Mouse (Mus musculus) lung, postnatal 0 days (tissue): ENCODE measurements around the gene Gm10837. TPM values are rescaled to one million over a fixed set of nuclear protein-coding genes. Genes with fewer than 3 reads are reported as not detected.

Experiments
- ATAC-seq: fragments of 200-750 bp; cut with Nextera tagmentation; 2 replicates; pipeline ENCODE4 v1.8.0; 2017; ENCODE audit warnings: moderate library complexity
- DNase-seq: peaks from one replicate; pipeline ENCODE4 v3.0.0-alpha.2; 2016; ENCODE audit warnings: low spot score
- H3K27ac ChIP-seq: fragments of 300-500 bp; sonication (generic); 2 replicates; pipeline ENCODE4 v1.5.1; 2014; ENCODE audit warnings: antibody characterized with exemption, mild to moderate bottlenecking, low read length, mixed read lengths
- H3K27me3 ChIP-seq: fragments of 300-500 bp; sonication (generic); replicated peaks from 2 replicates; pipeline ENCODE4 v1.6.1; 2014; ENCODE audit warnings: low read length, mixed read lengths; ENCODE audit not compliant: insufficient read depth
- H3K36me3 ChIP-seq: fragments of 300-500 bp; sonication (generic); 2 replicates; pipeline ENCODE4 v1.6.1; 2014; ENCODE audit warnings: low read length, mixed read lengths; ENCODE audit not compliant: insufficient read depth
- H3K4me1 ChIP-seq: fragments of 300-500 bp; sonication (generic); 2 replicates; pipeline ENCODE4 v1.6.1; 2014; ENCODE audit warnings: antibody characterized with exemption, low read depth, low read length, mixed read lengths; ENCODE audit not compliant: insufficient read depth
- H3K4me2 ChIP-seq: fragments of 300-500 bp; sonication (generic); replicated peaks from 2 replicates; pipeline ENCODE4 v1.6.1; 2014; ENCODE audit warnings: low read depth, mild to moderate bottlenecking, low read length, moderate library complexity, mixed read lengths
- H3K4me3 ChIP-seq: fragments of 300-500 bp; sonication (generic); 2 replicates; pipeline ENCODE4 v1.5.1; 2014; ENCODE audit warnings: low read depth, low read length
- H3K9ac ChIP-seq: fragments of 300-500 bp; sonication (generic); replicated peaks from 2 replicates; pipeline ENCODE4 v1.6.1; 2014; ENCODE audit warnings: low read depth, mild to moderate bottlenecking
- H3K9me3 ChIP-seq: fragments of 300-500 bp; sonication (generic); 2 replicates; pipeline ENCODE4 v1.6.1; 2016; ENCODE audit warnings: low read length, mixed read lengths
- CTCF ChIP-seq: IDR thresholded peaks from 2 replicates; pipeline ENCODE4 v1.5.1; 2016; ENCODE audit warnings: antibody characterized with exemption, mild to moderate bottlenecking
- EP300 ChIP-seq: IDR thresholded peaks from 2 replicates; pipeline ENCODE4 v1.6.1; 2016; ENCODE audit warnings: antibody characterized with exemption, mild to moderate bottlenecking, control low read depth
- WGBS: fragments of 180-500 bp; shearing (Covaris S2); extraction: QIAGEN DNeasy Blood & Tissue Kit; methylation state at CpG from one replicate; pipeline ENCODE4 v1.1.7; 2014; 5-methylcytosine and 5-hydroxymethylcytosine counted together
- polyA plus RNA-seq: library from polyadenylated mRNA; unstranded; fragments of >200 nt; fragmentation: Nextera tagmentation; extraction: Ambion mirVana; gene quantifications from 2 replicates; pipeline ENCODE4 v1.2.1, GENCODE M21; 2015

Gene Gm10837
- polyA plus RNA-seq, 1 experiment from 2014 or later, result not detected

GRCm38 (mm10) chr14:122483556-122484421 lies 6.6 kb upstream of the Gm10837 start:
- Histone ChIP-seq H3K4me3 (no peak overlapping the region), H3K4me2 (no peak overlapping the region), H3K27ac (no peak overlapping the region), H3K4me1 (no peaks in the 10 kb centered on the region), H3K9ac (no peak overlapping the region), H3K9me3 (no peaks in the 10 kb centered on the region), H3K27me3 (peaks cover 71% of the 10 kb centered on the region), H3K36me3 (no peaks in the 10 kb centered on the region)
- WGBS, result 3% methylated on average over 18 of the region's 18 CpGs
- TF ChIP-seq EP300 (no peak), CTCF (no peak)
- DNase-seq (no peak), ATAC-seq (no peak)

DNA sequence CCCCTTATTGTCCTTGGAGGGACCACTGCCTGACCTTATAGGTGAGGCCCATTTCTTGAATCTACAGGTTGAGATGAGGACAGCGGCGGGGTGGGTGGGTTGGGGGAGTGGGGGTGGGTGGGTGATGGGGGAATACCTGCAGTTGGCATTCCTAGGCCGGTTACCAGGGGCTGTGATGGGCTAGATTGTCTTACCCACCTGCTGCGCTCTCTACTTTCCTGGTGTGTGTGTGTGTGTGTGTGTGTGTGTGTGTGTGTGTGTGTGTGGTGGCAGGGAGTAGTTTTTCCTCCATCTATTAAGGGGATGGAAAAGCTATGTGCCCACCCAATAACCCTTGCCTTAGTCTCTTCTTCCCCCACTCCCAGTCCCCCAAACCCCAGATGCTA lies 5.9 kb upstream of the Gm10837 start:
- ATAC-seq, result no peak
- TF ChIP-seq EP300 (no peak), CTCF (no peak)
- no peak overlapping the region for H3K9ac ChIP-seq
- H3K4me2 ChIP-seq, result no peak overlapping the region
- no peaks in the 10 kb centered on the region for H3K9me3 ChIP-seq
- H3K27ac ChIP-seq, result no peak overlapping the region
- H3K36me3 ChIP-seq, result no peaks in the 10 kb centered on the region
- H3K4me1 ChIP-seq, result no peaks in the 10 kb centered on the region
- DNase-seq, result no peak
- WGBS, result 11% methylated on average over 3 of the region's 4 CpGs
- H3K4me3 ChIP-seq, result no peak overlapping the region
- H3K27me3 ChIP-seq, result peaks cover 73% of the 10 kb centered on the region

DNA sequence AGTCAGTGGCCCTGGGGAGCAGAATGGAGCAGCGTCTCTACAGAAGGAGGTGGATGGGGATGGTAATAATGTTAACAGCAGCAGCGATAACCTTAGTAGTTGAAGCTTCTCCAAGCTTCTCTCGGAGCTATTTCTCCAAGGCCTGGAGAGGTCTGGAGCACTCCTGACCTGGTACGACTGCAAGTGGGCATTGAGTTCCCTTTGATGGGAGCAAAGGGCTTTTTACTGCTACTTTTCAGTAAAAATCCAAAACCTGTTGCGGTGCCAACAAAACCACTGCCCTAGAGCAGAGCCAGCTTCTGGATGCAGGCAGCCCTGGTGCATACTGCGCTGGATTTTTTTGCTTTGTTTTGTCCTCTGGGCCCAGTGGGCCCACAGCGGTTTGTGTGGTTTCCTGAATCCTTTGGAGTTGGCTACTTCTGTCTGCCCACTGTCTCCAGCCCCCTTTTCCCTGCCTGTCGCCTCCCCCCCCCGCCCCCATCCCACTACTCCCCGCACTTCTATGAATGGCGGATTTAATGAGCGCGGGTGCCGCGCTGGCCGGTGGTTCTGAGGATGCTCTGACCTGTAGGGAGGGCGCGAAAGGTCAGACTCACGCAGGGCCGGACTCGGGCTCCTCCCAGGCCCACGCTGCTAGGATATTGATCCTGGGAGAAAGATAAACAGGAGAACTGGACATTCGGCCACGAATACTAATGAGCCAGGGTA lies 5.4 kb upstream of the Gm10837 start:
- H3K9me3 ChIP-seq, result no peaks in the 10 kb centered on the region
- ATAC-seq (no peak), DNase-seq (no peak)
- H3K4me3 ChIP-seq, result no peak overlapping the region
- H3K4me1 ChIP-seq, result no peaks in the 10 kb centered on the region
- peaks cover 79% of the 10 kb centered on the region for H3K27me3 ChIP-seq
- no peak overlapping the region for H3K27ac ChIP-seq
- no peak overlapping the region for H3K9ac ChIP-seq
- H3K4me2 ChIP-seq, result no peak overlapping the region
- no peaks in the 10 kb centered on the region for H3K36me3 ChIP-seq
- TF ChIP-seq EP300 (no peak), CTCF (no peak)
- WGBS, result 3% methylated on average over 23 of the region's 24 CpGs

- Histone ChIP-seq H3K27me3 (peaks cover 86% of the 10 kb centered on the region), H3K4me2 (no peak overlapping the region), H3K4me3 (no peak overlapping the region), H3K9ac (no peak overlapping the region), H3K4me1 (no peaks in the 10 kb centered on the region), H3K27ac (no peak overlapping the region), H3K9me3 (no peaks in the 10 kb centered on the region), H3K36me3 (no peaks in the 10 kb centered on the region)
- 3% methylated on average over 12 of the region's 12 CpGs for whole genome bisulfite sequencing
- TF ChIP-seq EP300 (no peak), CTCF (no peak)
- DNase-seq (no peak), ATAC-seq (no peak)
These were observed 4.7 kb upstream of the Gm10837 start for GRCm38 (mm10) chr14:122485635-122486181.

- no peaks in the 10 kb centered on the region for H3K36me3 ChIP-seq
- no peaks in the 10 kb centered on the region for H3K4me1 ChIP-seq
- H3K9ac ChIP-seq, result no peak overlapping the region
- no peaks in the 10 kb centered on the region for H3K9me3 ChIP-seq
- no peak overlapping the region for H3K4me2 ChIP-seq
- no peak overlapping the region for H3K27ac ChIP-seq
- no peak for TF ChIP-seq EP300
- no peak for TF ChIP-seq CTCF
- peaks cover 86% of the 10 kb centered on the region for H3K27me3 ChIP-seq
- 12% methylated on average over 1 of the region's 1 CpGs for WGBS
- no peak for ATAC-seq
- H3K4me3 ChIP-seq, result no peak overlapping the region
- no peak for DNase-seq
These were observed 3.8 kb upstream of the Gm10837 start for GRCm38 (mm10) chr14:122486611-122487010.

DNA sequence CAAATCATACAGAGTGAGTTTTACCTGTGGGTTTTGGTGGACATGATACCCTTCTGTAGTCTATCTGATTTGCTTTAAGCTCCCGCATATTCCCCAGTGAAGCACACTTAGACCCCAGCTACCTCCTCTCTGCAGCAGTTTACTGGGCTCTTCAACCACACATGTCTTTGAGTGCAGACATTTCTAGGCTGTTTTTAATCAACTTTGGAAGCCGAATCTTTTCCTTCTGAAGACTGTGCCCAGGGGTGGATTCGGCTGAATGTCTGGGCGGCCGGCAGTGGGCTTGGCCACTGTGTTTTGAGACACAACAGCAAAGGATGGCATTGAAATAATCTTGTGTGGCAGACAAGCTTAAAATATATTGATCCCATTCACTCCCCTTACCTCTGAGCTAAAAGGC lies 3.0 kb upstream of the Gm10837 start:
- ATAC-seq (no peak), DNase-seq (no peak)
- Histone ChIP-seq H3K4me3 (no peak overlapping the region), H3K4me2 (no peak overlapping the region), H3K4me1 (no peaks in the 10 kb centered on the region), H3K9me3 (no peaks in the 10 kb centered on the region), H3K27me3 (peaks cover 81% of the 10 kb centered on the region), H3K9ac (no peak overlapping the region), H3K27ac (no peak overlapping the region), H3K36me3 (no peaks in the 10 kb centered on the region)
- TF ChIP-seq CTCF (no peak), EP300 (no peak)
- 4% methylated on average over 5 of the region's 5 CpGs for WGBS
